Mouse (Mus musculus): ENCODE measurements around the gene Hdhd5.

- TF ChIP-seq CTCF (IDR thresholded peaks at IDR 0.05; ENCODE audit: control insufficient read depth, insufficient read depth, insufficient read length): no peak
- TF ChIP-seq CEBPB (IDR thresholded peaks at IDR 0.05; ENCODE audit: low read depth): no peak
- TF ChIP-seq MAX (IDR thresholded peaks at IDR 0.05): no peak
- no peak for TF ChIP-seq USF1 (IDR thresholded peaks at IDR 0.05; ENCODE audit: low read depth)
- no peak for TF ChIP-seq MYOD1 (IDR thresholded peaks at IDR 0.05; ENCODE audit: control insufficient read depth, insufficient read length, low read depth)
These were observed 14.2 kb downstream of the Hdhd5 start for GRCm38 (mm10) chr6:120516879-120517278.

All from C2C12 (cell line).